Mouse (Mus musculus) hindbrain, postnatal 0 days (tissue): ENCODE measurements around the gene Rbm34. TPM values are rescaled to one million over a fixed set of nuclear protein-coding genes. Genes with fewer than 3 reads are reported as not detected.

Source experiments
- ATAC-seq: fragments of 200-750 bp; cut with Nextera tagmentation; 2 replicates; pipeline ENCODE4 v1.8.0; 2017; ENCODE audit warnings: mild to moderate bottlenecking, moderate TSS enrichment, moderate library complexity
- DNase-seq: peaks from one replicate; pipeline ENCODE4 v3.0.0-alpha.2; 2015; ENCODE audit warnings: low spot score
- H3K27ac ChIP-seq: fragments of 300-500 bp; sonication (generic); 2 replicates; pipeline ENCODE4 v1.5.1; 2014; ENCODE audit warnings: mild to moderate bottlenecking
- H3K27me3 ChIP-seq: fragments of 300-500 bp; sonication (generic); 2 replicates; pipeline ENCODE4 v1.6.1; 2014; ENCODE audit warnings: low read length, mixed read lengths; ENCODE audit not compliant: insufficient read depth
- H3K36me3 ChIP-seq: fragments of 300-500 bp; sonication (generic); 2 replicates; pipeline ENCODE4 v1.6.1; 2014; ENCODE audit warnings: low read length, mixed read lengths; ENCODE audit not compliant: insufficient read depth
- H3K4me1 ChIP-seq: fragments of 300-500 bp; sonication (generic); 2 replicates; pipeline ENCODE4 v1.6.1; 2014; ENCODE audit warnings: antibody characterized with exemption, low read length, mixed read lengths; ENCODE audit not compliant: insufficient read depth
- H3K4me2 ChIP-seq: fragments of 300-500 bp; sonication (generic); 2 replicates; pipeline ENCODE4 v1.6.1; 2014; ENCODE audit warnings: low read depth, mild to moderate bottlenecking, low read length, moderate library complexity, mixed read lengths
- H3K4me3 ChIP-seq: fragments of 300-500 bp; sonication (generic); 2 replicates; pipeline ENCODE4 v1.5.1; 2014; ENCODE audit warnings: low read length
- H3K9ac ChIP-seq: fragments of 300-500 bp; sonication (generic); replicated peaks from 2 replicates; pipeline ENCODE4 v1.6.1; 2014; ENCODE audit warnings: mild to moderate bottlenecking, low read length, moderate library complexity, mixed read lengths
- H3K9me3 ChIP-seq: fragments of 300-500 bp; sonication (generic); 2 replicates; pipeline ENCODE4 v1.6.1; 2016; ENCODE audit warnings: low read length, mixed read lengths
- CTCF ChIP-seq: IDR thresholded peaks from 2 replicates; pipeline ENCODE4 v1.5.1; 2016; ENCODE audit warnings: antibody characterized with exemption, control low read depth, low read depth
- whole genome bisulfite sequencing: fragments of 180-500 bp; shearing (Covaris S2); extraction: QIAGEN DNeasy Blood & Tissue Kit; methylation state at CpG from one replicate; pipeline ENCODE4 v1.1.7; 2014; 5-methylcytosine and 5-hydroxymethylcytosine counted together
- polyA plus RNA-seq: library from polyadenylated mRNA; unstranded; fragments of >200 nt; fragmentation: Nextera tagmentation; extraction: Ambion mirVana; gene quantifications from 2 replicates; pipeline ENCODE4 v1.2.1, GENCODE M21; 2015
- total RNA-seq: library from RNA; depleted of rRNA; stranded (reverse); fragments of >200 nt; gene quantifications from 2 replicates; pipeline ENCODE4 v1.2.3, GENCODE M21; 2014

Gene Rbm34
- total and polyA plus RNA-seq, 2 experiments from 2014 or later: 9.8 to 28.3 TPM

GRCm38 (mm10) chr8:126931720-126932119 is 39.2 kb downstream of the Rbm34 start:
- peak; percentile 65 for TF ChIP-seq CTCF
- peaks cover 11% of the 10 kb centered on the region; the same call in 1 of the 2 replicates for H3K36me3 ChIP-seq
- no peak overlapping the region for H3K4me2 ChIP-seq
- H3K9ac ChIP-seq: no peak overlapping the region
- 34% methylated on average over 2 of the region's 2 CpGs for WGBS
- H3K4me1 ChIP-seq: no peaks in the 10 kb centered on the region
- H3K9me3 ChIP-seq: no peaks in the 10 kb centered on the region
- H3K27ac ChIP-seq: no peak overlapping the region
- ATAC-seq: no peak
- no peak overlapping the region for H3K4me3 ChIP-seq
- peak; percentile 28 for DNase-seq
- H3K27me3 ChIP-seq: no peaks in the 10 kb centered on the region

GRCm38 (mm10) chr8:126929607-126930161 is 41.2 kb downstream of the Rbm34 start:
- WGBS: 76% methylated on average over 3 of the region's 3 CpGs
- peaks cover 6% of the 10 kb centered on the region; the same call in 1 of the 2 replicates for H3K36me3 ChIP-seq
- no peaks in the 10 kb centered on the region for H3K9me3 ChIP-seq
- peak; percentile 41; the same call in 1 of the 2 replicates for ATAC-seq
- no peak overlapping the region for H3K9ac ChIP-seq
- no peaks in the 10 kb centered on the region for H3K4me1 ChIP-seq
- H3K4me2 ChIP-seq: no peak overlapping the region
- no peak overlapping the region for H3K27ac ChIP-seq
- peak; percentile 80 for DNase-seq
- no peak overlapping the region for H3K4me3 ChIP-seq
- peak; percentile 92 for TF ChIP-seq CTCF
- no peaks in the 10 kb centered on the region for H3K27me3 ChIP-seq

DNA sequence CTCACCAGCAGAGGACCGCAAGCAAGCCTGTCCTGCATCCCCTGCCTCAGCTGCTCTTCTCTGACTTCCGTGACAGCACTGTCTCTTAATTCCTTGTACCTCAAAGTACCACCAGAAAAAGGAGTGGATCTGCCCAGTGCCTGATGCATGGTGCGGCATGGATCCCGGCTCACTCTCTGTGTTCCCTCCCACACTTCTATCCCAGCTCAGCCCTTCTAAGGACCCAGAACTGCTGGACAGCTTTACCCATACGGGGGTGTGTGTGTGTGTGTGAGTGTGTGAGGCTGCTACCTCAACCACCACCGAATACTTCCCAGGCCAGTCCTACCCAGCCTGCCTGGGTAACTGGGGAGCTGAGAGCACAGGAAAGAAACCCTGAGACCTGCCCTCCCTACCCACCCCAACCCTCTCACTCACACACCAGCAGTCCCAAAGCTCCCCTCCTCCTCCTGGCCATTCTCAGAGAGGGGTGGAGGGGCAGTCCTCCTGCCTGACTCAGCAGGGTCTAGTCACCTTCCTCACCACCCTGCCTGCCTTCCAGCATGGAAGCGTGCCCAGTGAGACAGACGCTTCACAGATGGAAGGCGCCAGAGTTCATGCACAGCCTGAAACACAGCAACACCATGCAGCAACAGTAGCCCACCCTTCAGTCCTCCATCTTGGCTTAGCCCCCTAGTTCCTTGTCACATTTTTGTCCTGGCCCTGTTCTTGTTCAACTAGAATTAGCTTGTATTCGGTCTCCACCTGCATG is 41.9 kb downstream of the Rbm34 start:
- no peaks in the 10 kb centered on the region for H3K4me1 ChIP-seq
- no peaks in the 10 kb centered on the region for H3K27me3 ChIP-seq
- no peaks in the 10 kb centered on the region for H3K9me3 ChIP-seq
- DNase-seq: no peak
- no peak overlapping the region for H3K9ac ChIP-seq
- ATAC-seq: no peak
- no peak for TF ChIP-seq CTCF
- peaks cover 6% of the 10 kb centered on the region; the same call in 1 of the 2 replicates for H3K36me3 ChIP-seq
- H3K27ac ChIP-seq: no peak overlapping the region
- no peak overlapping the region for H3K4me2 ChIP-seq
- no peak overlapping the region for H3K4me3 ChIP-seq
- 83% methylated on average over 10 of the region's 10 CpGs for WGBS

GRCm38 (mm10) chr8:126928028-126928427 is 42.8 kb downstream of the Rbm34 start:
- Histone ChIP-seq H3K36me3 (peaks cover 6% of the 10 kb centered on the region; the same call in 1 of the 2 replicates), H3K9ac (no peak overlapping the region), H3K27me3 (no peaks in the 10 kb centered on the region), H3K9me3 (no peaks in the 10 kb centered on the region), H3K4me2 (no peak overlapping the region), H3K4me1 (no peaks in the 10 kb centered on the region), H3K4me3 (no peak overlapping the region), H3K27ac (no peak overlapping the region)
- TF ChIP-seq CTCF: no peak
- no peak for ATAC-seq
- DNase-seq: no peak

DNA sequence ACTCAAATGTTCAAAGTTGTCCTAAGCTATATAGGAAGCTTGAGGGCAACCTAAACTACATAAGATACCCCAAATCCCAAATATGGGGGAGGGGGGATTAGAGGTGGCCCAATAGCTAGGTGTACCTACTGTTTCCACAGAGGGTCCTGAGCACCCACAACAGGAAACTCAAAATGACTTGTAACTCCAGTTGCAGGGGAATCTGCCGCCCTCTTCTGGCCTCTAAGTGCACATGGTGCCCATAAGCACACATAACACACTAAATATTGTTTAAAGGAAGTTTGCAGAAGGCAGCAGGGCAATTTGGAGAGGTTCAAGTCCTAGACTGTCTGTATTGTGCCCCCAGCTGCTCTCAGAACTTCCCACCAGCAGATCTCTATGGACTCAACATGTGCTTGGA is 43.8 kb downstream of the Rbm34 start:
- Histone ChIP-seq H3K4me2 (no peak overlapping the region), H3K27me3 (no peaks in the 10 kb centered on the region), H3K9me3 (no peaks in the 10 kb centered on the region), H3K4me1 (no peaks in the 10 kb centered on the region), H3K9ac (no peak overlapping the region), H3K36me3 (no peaks in the 10 kb centered on the region), H3K4me3 (no peak overlapping the region), H3K27ac (no peak overlapping the region)
- DNase-seq (peak; percentile 62), ATAC-seq (no peak)
- 33% methylated on average over 1 of the region's 1 CpGs for WGBS
- peak; percentile 75 for TF ChIP-seq CTCF

GRCm38 (mm10) chr8:126922981-126923380 is 47.9 kb downstream of the Rbm34 start:
- ATAC-seq: no peak
- Histone ChIP-seq H3K9ac (no peak overlapping the region), H3K27me3 (no peaks in the 10 kb centered on the region), H3K4me2 (no peak overlapping the region), H3K27ac (no peak overlapping the region), H3K4me3 (no peak overlapping the region), H3K9me3 (no peaks in the 10 kb centered on the region), H3K36me3 (no peaks in the 10 kb centered on the region), H3K4me1 (no peaks in the 10 kb centered on the region)
- DNase-seq: no peak
- 91% methylated on average over 7 of the region's 7 CpGs for WGBS
- no peak for TF ChIP-seq CTCF

- DNase-seq: no peak
- Histone ChIP-seq H3K36me3 (no peaks in the 10 kb centered on the region), H3K4me1 (no peaks in the 10 kb centered on the region), H3K9ac (no peak overlapping the region), H3K27ac (no peak overlapping the region), H3K27me3 (no peaks in the 10 kb centered on the region), H3K9me3 (no peaks in the 10 kb centered on the region), H3K4me2 (no peak overlapping the region), H3K4me3 (no peak overlapping the region)
- WGBS: 91% methylated on average over 3 of the region's 3 CpGs
- no peak for ATAC-seq
- TF ChIP-seq CTCF: no peak
These were observed 49.4 kb downstream of the Rbm34 start for GRCm38 (mm10) chr8:126921432-126921831.
